Mouse (Mus musculus) gastrocnemius, postnatal 4 days (tissue): ENCODE results near the gene Pla2g12b. TPM values are rescaled to one million over a fixed set of nuclear protein-coding genes. Genes with fewer than 3 reads are reported as not detected.
"Not testable (repeated sequence)": the region's sequence is repeated elsewhere in the genome, so short reads cannot be mapped to it uniquely, and the experiment has no call there.

Experiments used
- DNase-seq, 2 experiments: peaks; one replicate each; pipeline ENCODE4 v3.0.0; 2021 to 2022; ENCODE audit warnings: low spot score in 2 of 2, mixed read lengths in 2 of 2
- long read RNA-seq, 2 experiments: library from polyadenylated mRNA; stranded (forward); transcript quantifications; one replicate each; pipeline ENCODE4 v2.0.0; 2021
- total RNA-seq, 2 experiments: library from RNA; stranded (reverse); gene quantifications; 2 replicates each; pipeline ENCODE4 v1.2.3; 2021

The Pla2g12b gene
- not detected for total RNA-seq
- long read RNA-seq, experiment 1 = 0 reads
- long read RNA-seq, experiment 2 = 0 reads

DNA sequence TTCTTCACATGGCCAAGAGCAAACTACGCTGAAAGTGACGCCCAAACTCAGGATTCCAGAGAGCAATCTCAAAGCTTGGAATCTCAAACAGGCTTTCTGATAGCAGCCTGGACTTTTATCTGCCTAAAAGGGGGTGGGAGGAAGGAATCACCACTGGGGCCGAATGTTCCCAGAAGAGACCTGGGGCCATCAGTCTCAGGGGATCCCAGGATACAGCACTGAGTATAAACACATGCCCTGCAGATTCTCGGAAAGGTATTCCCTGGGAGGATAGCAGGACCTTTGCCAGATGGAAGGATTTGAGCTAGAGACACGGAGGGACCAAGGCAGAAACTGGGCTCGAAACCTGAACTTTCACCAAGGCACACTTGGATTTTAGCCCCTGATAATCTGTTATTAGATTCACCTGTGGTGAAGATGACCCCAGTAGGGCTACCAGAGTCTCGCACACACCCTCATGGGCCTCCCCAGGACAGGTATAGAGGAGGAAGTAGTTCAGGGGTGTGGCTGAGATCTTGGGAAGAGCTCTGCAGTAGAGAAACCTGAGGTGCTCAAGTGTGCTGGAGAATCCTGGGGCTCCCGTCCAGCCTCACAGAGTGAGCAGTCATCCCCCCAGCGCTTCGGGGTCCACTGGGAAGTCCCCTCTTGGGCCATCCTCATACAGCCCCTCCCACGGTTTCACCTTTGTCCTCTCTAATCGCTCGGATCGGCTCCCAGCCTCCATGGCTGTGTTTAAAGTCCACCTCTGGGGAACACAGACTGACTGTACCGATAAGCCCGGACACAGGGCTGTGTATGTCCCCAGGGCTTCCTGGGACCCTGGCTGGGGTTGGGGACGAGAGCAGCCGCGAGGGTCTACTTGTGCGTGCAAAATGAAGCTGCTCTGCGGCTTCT is at the start of gene Pla2g12b:
Gene Pla2g12b, plus strand, starts transcription at position 762 of the 894 bp plus-strand sequence.
- no peak for DNase-seq

DNA sequence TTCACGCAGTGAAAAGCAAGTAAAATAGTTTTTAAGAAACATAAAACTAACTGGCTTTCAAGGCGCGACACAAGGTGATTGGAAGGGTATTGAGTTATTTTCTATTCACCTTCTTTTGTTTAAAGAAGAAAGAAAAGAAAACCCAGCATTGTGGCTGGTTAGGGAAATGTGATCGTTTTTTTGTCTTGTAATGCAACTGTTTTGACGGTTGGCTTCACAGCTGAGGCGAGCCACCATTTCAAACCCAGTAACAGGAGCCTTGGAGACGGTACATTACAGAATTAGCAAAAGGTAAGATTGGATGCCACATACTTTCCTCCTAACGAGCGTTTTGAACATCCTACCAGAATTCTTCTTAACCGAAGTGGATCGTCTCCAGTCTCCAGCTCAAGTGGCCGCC is 49.3 kb upstream of the Pla2g12b start:
- DNase-seq = no peak

DNA sequence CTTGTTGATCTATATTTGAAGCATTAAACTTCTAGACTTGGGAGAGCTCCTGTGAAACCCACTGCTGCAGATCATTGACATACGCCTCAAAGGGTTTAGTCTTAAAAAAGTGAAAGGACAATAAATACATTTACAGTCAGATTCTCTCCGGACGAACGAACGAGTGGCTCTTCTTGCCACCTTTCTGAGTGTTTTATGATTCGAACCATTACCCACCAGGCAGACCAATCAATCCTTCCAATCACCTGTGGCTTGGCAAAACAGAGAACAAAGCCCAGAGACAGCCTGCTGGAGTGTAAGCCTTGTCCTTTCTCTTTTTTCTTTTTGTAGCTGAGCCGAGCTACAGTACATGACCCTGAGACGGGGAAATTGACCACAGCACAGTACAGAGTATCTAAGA is 48.4 kb upstream of the Pla2g12b start:
- DNase-seq = no peak

DNA sequence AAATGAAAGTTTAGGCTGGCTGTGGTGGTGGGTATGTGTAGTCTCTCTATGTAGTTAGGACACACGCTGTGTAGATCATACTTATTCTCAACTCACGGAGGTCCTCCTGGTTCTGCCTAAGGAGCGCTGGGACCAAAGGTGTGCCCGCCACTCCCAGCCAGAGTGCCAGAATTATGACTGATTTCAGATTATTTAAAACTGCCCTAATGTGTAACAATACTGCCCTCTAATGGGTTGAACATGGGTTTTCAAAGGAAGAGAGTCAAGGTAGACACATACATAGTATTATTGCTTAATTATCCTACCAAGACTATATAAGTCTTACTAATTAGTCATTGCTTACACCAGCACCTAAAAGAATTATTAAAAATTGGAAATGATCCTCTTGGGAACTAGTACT is 44.7 kb upstream of the Pla2g12b start:
- no peak for DNase-seq

DNA sequence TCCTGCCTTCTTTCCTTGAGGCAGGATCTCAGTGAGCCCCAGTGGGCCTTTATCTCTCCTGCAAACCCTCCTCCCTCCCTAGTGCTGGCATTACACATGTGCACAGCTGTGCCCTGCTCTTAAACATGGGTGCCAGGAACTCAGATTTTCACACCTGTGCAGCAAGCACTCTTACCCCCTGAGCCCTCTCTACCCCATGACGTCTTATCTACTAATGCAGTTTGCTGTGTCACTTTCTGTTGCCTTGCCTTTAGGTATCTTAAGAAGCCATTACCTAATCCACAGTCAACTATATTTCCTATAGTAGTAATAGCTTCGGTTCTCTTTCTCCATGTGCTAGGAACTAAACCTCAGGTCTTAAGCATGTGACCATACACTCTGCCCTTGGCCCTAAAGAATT is 40.3 kb upstream of the Pla2g12b start:
- no peak for DNase-seq

DNA sequence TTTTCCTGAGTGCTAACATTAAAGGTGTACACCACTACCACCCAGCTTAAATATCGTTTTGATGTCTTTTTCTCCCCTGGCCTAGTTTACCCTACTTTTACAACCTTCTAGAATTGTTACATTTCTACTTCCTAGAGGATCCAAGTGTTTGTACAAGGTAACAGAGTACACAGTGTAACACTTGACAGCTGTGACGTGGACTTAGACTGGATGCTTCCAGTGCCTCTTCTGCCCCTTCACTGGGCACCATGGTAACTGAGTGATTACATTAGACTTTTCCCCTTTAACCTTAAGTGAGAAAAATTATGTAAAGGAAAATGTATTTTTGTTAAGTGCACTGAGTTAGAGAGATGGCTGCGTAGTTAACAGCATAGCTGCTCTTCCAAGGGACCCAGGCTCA is 38.9 kb upstream of the Pla2g12b start:
- DNase-seq = no peak

DNA sequence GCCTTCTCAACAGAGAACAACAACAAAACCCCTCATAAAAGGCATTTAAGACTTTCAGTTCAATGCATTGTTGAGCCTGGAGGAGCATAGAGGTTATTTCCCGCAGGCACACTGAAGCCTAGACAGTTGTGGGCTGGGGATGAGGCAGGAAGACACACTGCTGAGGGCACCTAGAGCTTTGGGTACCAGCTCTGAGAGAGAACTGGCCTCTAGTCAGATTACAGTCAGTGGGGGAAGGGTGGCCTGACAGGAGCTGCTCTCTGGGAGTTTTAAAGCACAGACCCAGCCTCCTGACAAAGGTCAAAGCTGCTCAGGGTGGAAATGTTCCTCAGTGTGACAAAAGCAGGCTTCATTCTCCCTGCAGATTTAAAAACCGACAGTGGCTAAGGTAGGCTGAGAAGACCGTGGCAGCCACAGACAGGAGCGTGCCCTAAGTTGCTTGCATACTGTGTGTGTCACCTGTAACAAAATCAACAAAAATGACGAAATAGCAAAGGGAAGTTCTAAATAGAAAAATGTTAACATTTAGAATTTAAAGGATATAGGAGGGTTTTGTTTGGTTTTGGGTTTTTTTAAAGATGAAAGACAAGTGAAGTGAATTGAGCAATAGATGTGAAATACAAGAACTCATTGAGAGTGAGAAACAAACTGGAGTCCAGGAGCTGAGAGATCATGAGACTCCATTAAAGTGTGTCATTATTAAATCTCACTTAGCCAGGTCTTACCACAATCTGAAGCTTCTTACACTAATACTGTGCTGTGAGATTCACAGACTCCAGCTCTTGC is 37.5 kb upstream of the Pla2g12b start:
- DNase-seq = no peak

DNA sequence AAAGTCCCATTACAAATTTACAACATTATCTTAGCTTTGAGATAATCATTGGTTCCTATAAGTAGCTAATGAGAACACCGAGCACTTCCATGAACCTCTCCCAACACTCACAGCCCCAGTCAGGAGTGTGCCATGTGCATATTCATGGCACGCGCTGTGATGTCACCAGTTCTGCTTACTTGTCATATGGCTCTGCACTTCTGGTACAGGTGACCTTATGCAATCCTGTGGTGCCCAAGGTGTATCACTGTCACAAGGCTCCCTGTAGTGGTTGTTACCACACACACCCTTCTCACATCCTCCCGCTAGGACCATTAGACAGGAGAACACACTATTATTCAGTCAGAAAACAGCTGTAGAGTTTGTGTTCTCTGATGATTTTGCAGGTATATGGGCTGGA is 36.7 kb upstream of the Pla2g12b start:
- DNase-seq = no peak

DNA sequence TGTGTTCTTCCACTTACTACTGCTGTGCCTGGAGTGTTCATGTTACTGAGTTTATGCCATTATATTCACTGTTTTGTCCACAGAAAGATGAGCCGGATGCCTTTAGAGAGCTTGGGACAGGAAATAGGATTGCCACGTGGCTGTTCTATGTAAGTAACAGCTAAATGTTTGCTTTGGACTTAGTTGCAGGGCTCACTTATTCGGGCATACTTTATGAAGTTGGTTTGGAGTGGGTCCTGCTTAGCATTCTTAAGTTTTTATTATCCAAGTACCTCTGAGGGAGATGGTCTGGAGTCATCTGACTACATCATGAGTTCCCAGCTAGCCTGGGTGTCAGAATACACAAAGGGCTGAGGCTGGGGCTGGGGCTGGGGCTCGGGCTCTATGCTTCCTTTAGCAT is 36.3 kb upstream of the Pla2g12b start:
- no peak for DNase-seq

DNA sequence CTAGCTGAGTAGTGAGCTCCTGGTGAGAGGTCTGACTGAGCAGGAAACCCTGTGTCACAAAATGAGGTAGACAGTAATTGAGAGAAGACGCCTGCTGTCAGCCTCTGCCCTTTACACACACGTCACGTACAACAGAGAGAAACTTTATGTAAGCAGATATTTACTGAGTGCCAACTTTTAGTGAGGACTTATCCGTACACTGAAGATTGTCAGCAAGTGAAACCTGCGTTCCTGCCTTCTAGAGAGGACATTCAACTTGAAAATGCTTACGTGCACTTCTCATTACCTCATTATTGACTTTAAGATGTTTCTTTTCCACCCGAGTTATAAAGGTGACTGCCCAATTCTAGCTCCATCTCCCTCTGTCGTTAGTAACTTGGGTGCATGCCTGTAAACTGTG is 34.7 kb upstream of the Pla2g12b start:
- DNase-seq = no peak

DNA sequence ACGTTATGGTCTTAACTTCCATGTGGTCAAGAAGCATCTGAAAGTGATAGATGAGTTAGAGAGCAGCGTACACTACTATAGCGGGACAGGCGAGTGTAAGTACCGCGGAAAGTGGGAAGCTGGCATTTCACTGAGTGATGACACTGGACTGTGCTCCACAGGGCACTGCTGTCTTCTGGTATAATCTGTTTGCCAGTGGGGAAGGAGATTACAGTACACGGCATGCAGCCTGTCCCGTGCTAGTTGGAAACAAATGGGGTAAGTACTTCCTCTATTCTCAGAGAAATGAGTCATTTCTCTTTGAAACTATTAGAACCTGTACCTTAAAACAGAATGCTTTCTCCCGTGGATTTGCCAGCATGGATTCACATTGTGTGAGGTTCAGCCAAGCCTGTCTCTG is 34.0 kb upstream of the Pla2g12b start:
- no peak for DNase-seq

DNA sequence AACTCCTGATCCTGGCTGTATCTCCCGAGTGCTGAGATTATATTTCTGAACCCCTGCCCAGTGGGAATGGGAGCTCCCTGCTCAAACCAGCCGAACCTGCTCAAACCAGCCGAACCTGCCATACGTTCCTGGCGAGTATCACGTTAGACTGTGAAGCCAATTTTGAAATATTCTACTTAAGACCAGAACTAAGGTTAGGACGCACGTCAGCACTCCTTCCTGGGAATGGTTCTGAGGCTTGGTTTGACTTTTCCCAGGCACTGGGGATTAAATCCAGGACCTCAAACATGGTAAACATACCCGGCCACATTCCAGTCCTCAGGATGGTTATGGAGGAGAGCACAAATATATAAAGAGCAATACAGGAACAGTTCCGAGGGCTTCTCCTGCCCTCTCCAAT is 25.6 kb upstream of the Pla2g12b start:
- no peak for DNase-seq

DNA sequence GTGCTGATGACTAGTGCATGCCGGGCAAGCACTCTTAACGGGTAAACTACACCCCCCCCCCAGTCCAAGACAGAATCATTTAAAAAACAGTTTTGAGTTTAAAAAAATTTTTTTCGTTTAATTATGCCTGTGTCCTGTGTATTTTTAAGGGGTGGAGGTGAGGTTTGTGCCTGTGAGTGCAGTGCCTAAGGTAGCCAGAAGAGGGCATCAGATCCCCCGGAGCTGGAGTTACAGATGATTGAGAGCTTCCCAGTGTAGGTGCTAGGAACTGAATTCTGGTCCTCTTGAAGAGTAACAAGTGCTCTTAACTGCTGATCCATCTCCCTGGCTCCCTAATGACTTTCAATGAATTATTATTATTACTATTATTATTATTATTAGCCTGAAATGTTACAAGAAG is 24.7 kb upstream of the Pla2g12b start:
- DNase-seq = no peak

DNA sequence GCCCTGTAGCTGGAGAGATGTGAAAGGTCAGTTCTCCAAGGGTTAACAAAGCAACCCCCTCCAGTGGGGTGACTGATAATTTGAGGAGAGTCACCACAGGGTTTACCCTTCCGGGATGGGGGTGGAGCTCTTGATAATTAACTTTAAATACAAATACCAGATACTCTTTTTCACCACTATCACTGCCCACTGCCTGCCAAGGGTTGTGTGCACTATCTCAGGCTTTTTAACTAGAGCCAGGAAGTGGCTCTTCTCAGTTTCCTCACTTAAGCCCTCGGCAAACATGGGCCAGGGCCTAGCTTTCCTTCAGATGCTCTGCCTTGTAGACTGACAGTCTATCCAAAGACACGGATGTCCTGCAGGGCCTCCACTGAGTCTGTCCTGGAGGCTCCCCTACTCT is 23.5 kb upstream of the Pla2g12b start:
- DNase-seq = no peak

DNA sequence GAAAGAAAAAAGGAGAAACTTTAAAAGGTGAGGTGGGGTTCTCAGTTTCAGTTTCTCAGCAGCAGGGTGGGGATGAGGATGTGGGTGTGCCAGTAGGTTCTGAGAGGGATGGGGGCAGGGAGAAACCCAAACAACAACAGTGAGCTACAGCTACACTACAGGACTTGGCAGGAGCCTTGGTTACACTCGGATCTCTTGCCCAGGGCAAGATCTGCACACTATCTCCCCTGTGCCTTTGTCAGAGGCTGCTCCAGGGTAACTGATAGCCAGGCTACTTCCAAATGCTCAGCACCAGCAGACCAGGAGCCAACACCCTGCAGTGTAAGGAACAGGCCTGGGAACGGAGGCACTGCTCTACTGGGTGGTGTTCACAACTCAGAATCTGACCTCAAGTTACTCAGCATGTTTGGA is 23.0 kb upstream of the Pla2g12b start:
- DNase-seq = no peak

DNA sequence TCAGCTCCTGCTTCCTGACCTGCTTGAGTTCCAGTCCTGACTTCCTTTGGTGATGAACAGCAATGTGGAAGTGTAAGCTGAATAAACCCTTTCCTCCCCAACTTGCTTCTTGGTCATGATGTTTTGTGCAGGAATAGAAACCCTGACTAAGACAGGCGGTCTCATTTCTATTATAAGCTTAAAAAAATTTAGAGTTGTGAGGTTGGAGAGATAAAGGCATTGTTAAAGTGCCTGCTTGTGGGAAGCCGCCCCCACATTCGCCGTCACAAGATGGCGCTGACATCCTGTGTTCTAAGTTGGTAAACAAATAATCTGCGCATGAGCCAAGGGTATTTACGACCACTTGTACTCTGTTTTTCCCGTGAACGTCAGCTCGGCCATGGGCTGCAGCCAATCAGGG is 21.9 kb upstream of the Pla2g12b start:
- DNase-seq = not testable (repeated sequence)

DNA sequence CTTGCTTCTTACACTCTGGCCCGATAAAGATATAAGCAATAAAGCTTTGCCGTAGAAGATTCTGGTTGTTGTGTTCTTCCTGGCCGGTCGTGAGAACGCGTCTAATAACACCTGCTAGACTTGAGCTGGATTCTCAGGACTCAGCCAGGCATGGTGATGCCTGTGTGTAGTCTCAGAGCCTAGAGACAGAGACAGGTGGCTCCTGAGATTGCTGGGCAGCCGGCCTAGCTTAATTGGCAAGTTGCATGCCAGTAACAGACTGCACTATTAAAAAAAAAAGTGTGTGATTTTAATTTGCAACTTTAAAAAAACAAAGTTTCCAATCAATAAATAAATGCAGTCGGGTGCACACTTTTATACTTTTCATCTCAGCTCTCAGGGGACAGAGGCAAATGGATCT is 16.5 kb upstream of the Pla2g12b start:
- DNase-seq = no peak

DNA sequence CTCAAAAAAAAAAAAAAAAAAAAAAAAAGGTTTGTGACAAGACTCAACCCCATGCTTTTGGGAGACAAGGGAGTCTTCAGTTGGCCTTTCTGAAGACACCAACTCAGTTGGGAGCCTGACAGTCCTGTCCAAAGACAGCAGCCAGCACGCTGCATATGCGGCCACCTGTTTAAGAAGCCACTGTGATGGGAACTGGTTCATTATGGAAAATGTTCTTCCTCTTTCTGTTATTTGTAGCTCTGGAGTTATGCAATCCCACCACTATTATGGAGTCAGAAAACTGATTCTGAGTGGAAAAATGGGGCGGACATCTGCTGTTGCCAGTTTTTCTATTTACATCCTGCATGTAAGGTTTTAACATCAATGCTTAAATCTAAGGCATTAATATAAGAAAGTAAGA is 13.8 kb upstream of the Pla2g12b start:
- DNase-seq = no peak

DNA sequence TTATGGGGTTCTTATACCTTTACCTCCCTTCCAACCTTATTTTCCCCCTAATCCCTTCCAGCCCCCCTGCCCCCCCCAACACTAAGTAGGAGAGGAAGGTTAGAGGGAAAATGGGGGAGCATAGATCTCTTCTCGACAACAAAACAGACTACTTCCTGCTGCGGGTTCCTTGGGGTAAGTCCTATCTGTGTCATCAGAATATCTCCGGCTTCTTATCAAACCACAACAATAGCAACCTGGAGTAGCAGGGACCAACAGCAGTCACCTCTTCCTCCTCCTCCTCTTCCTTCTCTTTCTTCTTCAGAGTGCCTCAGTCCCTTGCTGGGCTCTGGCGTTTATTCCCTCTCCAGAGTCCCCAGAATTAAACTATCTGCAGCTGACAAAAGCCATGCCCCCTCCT is 11.6 kb upstream of the Pla2g12b start:
- DNase-seq = no peak

DNA sequence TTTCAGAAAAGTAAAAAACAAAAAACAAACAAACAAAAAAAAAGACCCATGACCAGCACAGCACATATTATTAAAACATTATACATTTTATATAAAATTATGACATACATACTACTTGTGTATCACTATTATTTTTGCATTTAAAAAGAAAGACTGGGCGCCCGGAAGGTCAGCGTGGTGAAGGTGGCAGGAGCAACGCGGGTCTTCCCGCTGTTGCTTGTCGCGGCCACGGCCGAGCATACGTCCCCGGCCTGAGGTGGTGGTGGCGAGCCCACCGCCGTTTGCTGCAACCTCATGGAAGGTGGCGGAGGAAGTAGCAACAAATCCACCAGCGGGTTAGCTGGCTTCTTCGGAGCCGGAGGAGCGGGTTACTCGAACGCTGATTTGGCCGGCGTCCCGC is 8.0 kb upstream of the Pla2g12b start, which contains the start of gene Gm10273:
Gene Gm10273, plus strand, starts transcription at position 172 of the 400 bp plus-strand sequence.
- DNase-seq = not testable (repeated sequence)

DNA sequence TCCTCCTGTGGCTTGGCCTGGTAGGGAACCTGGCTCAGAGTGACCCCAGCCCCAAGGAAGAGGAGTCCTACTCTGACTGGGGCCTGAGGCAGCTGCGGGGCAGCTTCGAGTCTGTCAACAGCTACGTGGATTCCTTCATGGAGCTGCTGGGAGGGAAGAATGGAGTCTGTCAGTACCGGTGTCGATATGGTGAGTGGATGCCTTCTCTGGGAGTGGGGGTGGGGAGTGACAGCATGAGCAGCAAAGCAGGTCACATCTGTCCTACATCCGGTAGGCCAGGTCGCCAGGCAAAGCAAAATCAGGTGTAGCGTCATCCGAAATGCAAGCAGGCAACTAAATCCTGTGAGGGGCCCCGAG is 311 bp downstream of the Pla2g12b start:
- DNase-seq = no peak

DNA sequence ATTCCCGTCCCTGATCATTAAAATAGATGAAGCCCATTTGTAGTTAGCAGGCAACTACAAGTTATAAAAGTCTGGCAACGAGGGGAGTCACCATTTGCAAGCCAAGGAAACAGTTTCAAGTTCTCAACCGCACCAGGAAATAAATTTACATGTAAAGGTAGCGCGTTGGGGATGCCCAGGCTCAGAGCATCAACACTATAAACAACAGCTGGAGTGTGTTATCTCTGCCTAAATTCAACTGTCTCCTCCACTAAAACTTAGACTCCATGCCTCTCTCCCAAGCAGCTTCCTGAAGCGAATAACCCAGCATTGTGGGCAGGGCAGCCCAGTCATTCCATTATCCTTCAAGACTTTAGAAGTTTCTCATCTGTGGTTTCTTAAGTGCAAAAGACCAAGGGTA is 5.0 kb downstream of the Pla2g12b start:
- no peak for DNase-seq
